26 mouse cellular contexts compared by ENCODE assay signal in genomic region chr13:32207172-32207908, GRCm38 (mm10).
DNase-seq lines count a peak whose midpoint lies in the region; ATAC-seq lines count a peak whose summit lies in the region.
"Had no signal": no experiment of that assay in that cellular context is flagged by ENCODE, and none has a peak within 500 bp of the region (broad histone marks: within the 10 kb centered on the region; RNA-seq: fewer than 3 reads in every experiment).

No protein-coding gene starts in this region.

- no peaks in the 10 kb centered on the region for H3K36me3 ChIP-seq in kidney, embryonic 15.5 days
- H3K36me3 ChIP-seq in neural tube, embryonic 15.5 days, result no peaks in the 10 kb centered on the region
- H3K36me3 ChIP-seq: embryonic facial prominence, embryonic 12.5 days; embryonic facial prominence, embryonic 15.5 days; G1E; hindbrain, embryonic 12.5 days; hindbrain, embryonic 15.5 days had no signal

- H3K9ac ChIP-seq in kidney, embryonic 15.5 days, result no peak overlapping the region
- no peak overlapping the region for H3K9ac ChIP-seq in neural tube, embryonic 15.5 days (replicated peaks)
- H3K9ac ChIP-seq: embryonic facial prominence, embryonic 12.5 days; embryonic facial prominence, embryonic 15.5 days; forebrain, postnatal 0 days; hindbrain, embryonic 12.5 days; hindbrain, embryonic 15.5 days had no signal

- H3K4me2 ChIP-seq in kidney, embryonic 15.5 days, result no peak overlapping the region
- no peak overlapping the region for H3K4me2 ChIP-seq in neural tube, embryonic 15.5 days
- H3K4me2 ChIP-seq: embryonic facial prominence, embryonic 12.5 days; embryonic facial prominence, embryonic 15.5 days; heart, embryonic 11.5 days; hindbrain, embryonic 12.5 days; hindbrain, embryonic 15.5 days had no signal

- WGBS in kidney, embryonic 15.5 days, result 35% methylated on average over 5 of the region's 5 CpGs
- 62% methylated on average over 5 of the region's 5 CpGs for WGBS in neural tube, embryonic 15.5 days

- no peak for DNase-seq in kidney, postnatal 36 days
- peak; percentile 18 for DNase-seq in neural tube, embryonic 10.5 days (ENCODE audit: extremely low spot score, low spot score)
- peak; percentile 48 for DNase-seq in embryo, embryonic 10.5 days (ENCODE audit: low spot score)
- peak; percentile 55 for DNase-seq in mesoderm, embryonic 11.5 days (ENCODE audit: low read depth, low spot score)
- no peak for DNase-seq in spleen, postnatal 14 days (ENCODE audit: low spot score in 2 of 2)
- DNase-seq: adrenal gland, postnatal 10 days; adrenal gland, postnatal 36 days; B cell, adult 2 months; cerebellum, adult 18-20 months; cerebellum, adult 9-10 months; cerebellum, postnatal 14 days; forebrain, postnatal 0 days; gastrocnemius, adult 2 months; gastrocnemius, postnatal 14 days; heart, adult 11 months had no signal

- no peak overlapping the region for H3K27ac ChIP-seq in kidney, embryonic 15.5 days
- no peak overlapping the region for H3K27ac ChIP-seq in neural tube, embryonic 15.5 days (replicated peaks)
- H3K27ac ChIP-seq: embryonic facial prominence, embryonic 12.5 days; embryonic facial prominence, embryonic 15.5 days; gastrocnemius, adult 2 months; hindbrain, embryonic 12.5 days; hindbrain, embryonic 15.5 days had no signal

- H3K27me3 ChIP-seq in kidney, embryonic 15.5 days, result no peaks in the 10 kb centered on the region
- H3K27me3 ChIP-seq in neural tube, embryonic 15.5 days (replicated peaks), result no peaks in the 10 kb centered on the region
- H3K27me3 ChIP-seq: CH12.LX; embryonic facial prominence, embryonic 12.5 days; embryonic facial prominence, embryonic 15.5 days; hindbrain, embryonic 12.5 days; hindbrain, embryonic 15.5 days; Patski had no signal

- H3K4me3 ChIP-seq in kidney, embryonic 15.5 days (replicated peaks), result no peak overlapping the region
- H3K4me3 ChIP-seq in neural tube, embryonic 15.5 days (replicated peaks), result no peak overlapping the region
- H3K4me3 ChIP-seq: embryonic facial prominence, embryonic 12.5 days; embryonic facial prominence, embryonic 15.5 days; gastrocnemius, adult 2 months; hindbrain, embryonic 12.5 days; hindbrain, embryonic 15.5 days had no signal

- ATAC-seq in kidney, embryonic 15.5 days (replicated peaks; ENCODE audit: low FRiP score), result peak; percentile 90
- no peak for ATAC-seq in neural tube, embryonic 15.5 days (ENCODE audit: low FRiP score)
- ATAC-seq: forebrain, embryonic 14.5 days; forebrain, postnatal 0 days; Patski had no signal

- H3K4me1 ChIP-seq in kidney, embryonic 15.5 days, result 0 out of 2 replicates have a peak, but pooled peaks cover 2% of the 10 kb centered on the region
- no peaks in the 10 kb centered on the region for H3K4me1 ChIP-seq in neural tube, embryonic 15.5 days
- H3K4me1 ChIP-seq: embryonic facial prominence, embryonic 12.5 days; embryonic facial prominence, embryonic 15.5 days; hindbrain, embryonic 12.5 days; hindbrain, embryonic 15.5 days had no signal

- no peaks in the 10 kb centered on the region for H3K9me3 ChIP-seq in kidney, embryonic 15.5 days (replicated peaks)
- no peaks in the 10 kb centered on the region for H3K9me3 ChIP-seq in neural tube, embryonic 15.5 days (replicated peaks)
- H3K9me3 ChIP-seq: embryonic facial prominence, embryonic 12.5 days; embryonic facial prominence, embryonic 15.5 days; G1E; hindbrain, embryonic 12.5 days; hindbrain, embryonic 15.5 days had no signal

Comparison
In these comparisons a context has a peak if more than half of its experiments do, and no peak if none do; other contexts are left out.
1. DNase-seq: peak in neural tube, embryonic 10.5 days (single experiment), embryo, embryonic 10.5 days (single experiment) and mesoderm, embryonic 11.5 days (single experiment); none in kidney, postnatal 36 days (0 of 2) and spleen, postnatal 14 days (0 of 2).